Mouse (Mus musculus): ENCODE data around the gene Emc10. TPM values are rescaled to one million over a fixed set of nuclear protein-coding genes. Genes with fewer than 3 reads are reported as not detected.

The Emc10 gene
- polyA plus RNA-seq, 1 experiment: 111 TPM

GRCm38 (mm10) chr7:44460767-44461502, 35.4 kb downstream of the Emc10 start:
- TF ChIP-seq POLR2A (IDR thresholded peaks at IDR 0.05; ENCODE audit: low read depth, low read length): no peak
- TF ChIP-seq CTCF (IDR thresholded peaks at IDR 0.05; ENCODE audit: borderline replicate concordance, insufficient read depth, low read length): no peak
- no peak overlapping the region for H3K27ac ChIP-seq (ENCODE audit: insufficient read depth, low read length)
- no peak overlapping the region for H3K4me3 ChIP-seq (ENCODE audit: insufficient read depth, low read length)
- no peaks in the 10 kb centered on the region for H3K4me1 ChIP-seq (ENCODE audit: control insufficient read depth, insufficient read depth, low read length)

- H3K4me3 ChIP-seq (ENCODE audit: insufficient read depth, low read length): no peak overlapping the region
- no peaks in the 10 kb centered on the region for H3K4me1 ChIP-seq (ENCODE audit: control insufficient read depth, insufficient read depth, low read length)
- no peak for TF ChIP-seq POLR2A (IDR thresholded peaks at IDR 0.05; ENCODE audit: low read depth, low read length)
- TF ChIP-seq CTCF (IDR thresholded peaks at IDR 0.05; ENCODE audit: borderline replicate concordance, insufficient read depth, low read length): no peak
- H3K27ac ChIP-seq (ENCODE audit: insufficient read depth, low read length): no peak overlapping the region
These were observed 36.3 kb downstream of the Emc10 start for GRCm38 (mm10) chr7:44460067-44460466.

- Histone ChIP-seq H3K4me3 (ENCODE audit: insufficient read depth, low read length) (no peak overlapping the region), H3K4me1 (ENCODE audit: control insufficient read depth, insufficient read depth, low read length) (no peaks in the 10 kb centered on the region), H3K27ac (ENCODE audit: insufficient read depth, low read length) (no peak overlapping the region)
- TF ChIP-seq POLR2A (IDR thresholded peaks at IDR 0.05; ENCODE audit: low read depth, low read length) (no peak), CTCF (IDR thresholded peaks at IDR 0.05; ENCODE audit: borderline replicate concordance, insufficient read depth, low read length) (no peak)
These were observed 40.0 kb downstream of the Emc10 start for GRCm38 (mm10) chr7:44456302-44456701.

- Histone ChIP-seq H3K4me3 (ENCODE audit: insufficient read depth, low read length) (no peak overlapping the region), H3K4me1 (ENCODE audit: control insufficient read depth, insufficient read depth, low read length) (no peaks in the 10 kb centered on the region), H3K27ac (ENCODE audit: insufficient read depth, low read length) (no peak overlapping the region)
- no peak for TF ChIP-seq POLR2A (IDR thresholded peaks at IDR 0.05; ENCODE audit: low read depth, low read length)
- no peak for TF ChIP-seq CTCF (IDR thresholded peaks at IDR 0.05; ENCODE audit: borderline replicate concordance, insufficient read depth, low read length)
These were observed 43.1 kb downstream of the Emc10 start for GRCm38 (mm10) chr7:44453256-44453655.

DNA sequence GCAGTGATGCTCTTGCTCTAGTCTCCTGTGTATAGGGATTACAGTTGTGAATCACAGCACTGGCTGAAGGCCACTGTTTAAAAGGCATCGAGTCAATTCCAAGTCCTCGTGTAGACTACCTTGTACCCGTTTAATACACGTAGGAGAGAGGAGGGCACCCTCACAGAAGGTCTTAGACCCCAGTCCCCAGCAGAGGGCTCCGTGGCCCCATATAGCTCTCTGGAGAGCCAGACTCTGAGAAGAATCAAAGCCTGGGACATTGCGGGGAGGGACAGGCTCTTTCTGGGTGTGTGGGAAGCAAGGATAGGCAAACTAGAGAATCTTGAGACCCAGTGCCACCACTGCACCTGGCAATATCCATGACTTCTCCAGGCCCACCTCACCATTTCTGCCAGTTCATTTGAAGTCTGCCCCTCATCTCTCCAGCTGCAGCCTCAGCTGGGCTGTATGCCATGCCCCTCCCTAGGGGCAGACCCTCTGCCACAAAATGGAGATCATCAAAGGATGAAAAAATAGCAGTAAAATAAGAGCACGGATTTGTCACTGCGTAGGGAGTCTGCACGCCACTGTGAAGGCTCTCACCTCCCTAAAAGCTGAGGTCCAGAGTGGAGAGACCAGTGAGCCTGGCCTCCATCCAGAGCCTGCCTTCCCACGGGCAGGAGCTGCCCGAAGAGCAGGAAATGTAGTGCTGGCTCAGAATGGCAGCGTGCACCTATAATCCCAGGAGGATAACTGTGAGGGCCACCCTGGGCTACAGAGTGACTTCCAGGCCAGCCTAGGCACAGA, 50.1 kb downstream of the Emc10 start:
- Histone ChIP-seq H3K27ac (ENCODE audit: insufficient read depth, low read length) (no peak overlapping the region), H3K4me3 (ENCODE audit: insufficient read depth, low read length) (no peak overlapping the region), H3K4me1 (ENCODE audit: control insufficient read depth, insufficient read depth, low read length) (no peaks in the 10 kb centered on the region)
- TF ChIP-seq POLR2A (IDR thresholded peaks at IDR 0.05; ENCODE audit: low read depth, low read length): no peak
- TF ChIP-seq CTCF (IDR thresholded peaks at IDR 0.05; ENCODE audit: borderline replicate concordance, insufficient read depth, low read length): no peak

GRCm38 (mm10) chr7:44445528-44445923, 50.8 kb downstream of the Emc10 start:
- H3K27ac ChIP-seq (ENCODE audit: insufficient read depth, low read length): no peak overlapping the region
- TF ChIP-seq CTCF (IDR thresholded peaks at IDR 0.05; ENCODE audit: borderline replicate concordance, insufficient read depth, low read length): no peak
- no peak for TF ChIP-seq POLR2A (IDR thresholded peaks at IDR 0.05; ENCODE audit: low read depth, low read length)
- H3K4me3 ChIP-seq (ENCODE audit: insufficient read depth, low read length): no peak overlapping the region
- H3K4me1 ChIP-seq (ENCODE audit: control insufficient read depth, insufficient read depth, low read length): no peaks in the 10 kb centered on the region

- H3K4me1 ChIP-seq (ENCODE audit: control insufficient read depth, insufficient read depth, low read length): no peaks in the 10 kb centered on the region
- H3K4me3 ChIP-seq (ENCODE audit: insufficient read depth, low read length): no peak overlapping the region
- TF ChIP-seq CTCF (IDR thresholded peaks at IDR 0.05; ENCODE audit: borderline replicate concordance, insufficient read depth, low read length) (no peak), POLR2A (IDR thresholded peaks at IDR 0.05; ENCODE audit: low read depth, low read length) (no peak)
- H3K27ac ChIP-seq (ENCODE audit: insufficient read depth, low read length): no peak overlapping the region
These were observed 51.3 kb downstream of the Emc10 start for GRCm38 (mm10) chr7:44444886-44445527.

DNA sequence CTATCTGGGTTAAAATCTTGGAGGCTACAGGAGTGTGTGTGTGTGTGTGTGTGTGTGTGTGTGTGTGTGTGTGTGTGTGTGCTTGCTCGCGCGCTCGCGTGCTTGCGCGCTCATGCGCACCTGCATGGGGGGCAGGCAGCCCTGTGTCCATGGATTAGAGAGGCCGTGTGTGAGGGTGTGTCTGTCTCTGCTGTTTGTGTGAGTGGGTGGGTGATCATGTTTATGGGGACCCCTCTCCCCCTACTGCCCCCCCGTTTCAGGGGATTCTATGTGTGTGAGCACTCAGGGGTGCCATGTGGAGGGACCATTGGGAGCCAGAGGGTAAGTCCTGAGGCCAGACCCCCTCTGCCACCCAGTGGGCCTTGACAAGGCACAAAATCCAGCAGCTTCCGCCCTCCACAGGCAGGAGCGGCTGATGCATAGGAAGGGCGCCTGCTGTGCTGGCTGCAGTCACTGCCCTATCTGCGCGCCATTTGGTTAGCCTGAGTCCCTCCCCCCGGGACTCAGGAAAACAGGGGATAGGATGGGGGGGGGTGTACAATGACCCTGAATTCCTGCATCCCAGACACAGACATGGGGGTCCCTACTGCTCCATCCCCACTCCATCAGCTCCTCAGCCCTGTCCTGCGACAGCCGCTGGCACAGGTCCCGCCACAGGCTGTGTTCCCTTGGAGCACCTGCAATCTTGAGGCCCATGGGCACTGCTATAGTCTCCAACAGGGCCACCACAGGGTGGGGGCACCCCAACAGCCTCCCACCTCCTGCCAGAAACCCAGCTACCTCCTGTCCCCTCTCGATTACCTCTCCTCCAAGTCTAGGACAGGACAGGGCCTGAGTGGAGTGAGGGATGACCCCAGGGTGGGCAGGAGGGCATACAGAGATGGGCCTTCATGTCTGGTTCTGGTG, 52.8 kb downstream of the Emc10 start:
- Histone ChIP-seq H3K27ac (ENCODE audit: insufficient read depth, low read length) (no peak overlapping the region), H3K4me1 (ENCODE audit: control insufficient read depth, insufficient read depth, low read length) (no peaks in the 10 kb centered on the region), H3K4me3 (ENCODE audit: insufficient read depth, low read length) (no peak overlapping the region)
- TF ChIP-seq CTCF (IDR thresholded peaks at IDR 0.05; ENCODE audit: borderline replicate concordance, insufficient read depth, low read length) (no peak), POLR2A (IDR thresholded peaks at IDR 0.05; ENCODE audit: low read depth, low read length) (no peak)

DNA sequence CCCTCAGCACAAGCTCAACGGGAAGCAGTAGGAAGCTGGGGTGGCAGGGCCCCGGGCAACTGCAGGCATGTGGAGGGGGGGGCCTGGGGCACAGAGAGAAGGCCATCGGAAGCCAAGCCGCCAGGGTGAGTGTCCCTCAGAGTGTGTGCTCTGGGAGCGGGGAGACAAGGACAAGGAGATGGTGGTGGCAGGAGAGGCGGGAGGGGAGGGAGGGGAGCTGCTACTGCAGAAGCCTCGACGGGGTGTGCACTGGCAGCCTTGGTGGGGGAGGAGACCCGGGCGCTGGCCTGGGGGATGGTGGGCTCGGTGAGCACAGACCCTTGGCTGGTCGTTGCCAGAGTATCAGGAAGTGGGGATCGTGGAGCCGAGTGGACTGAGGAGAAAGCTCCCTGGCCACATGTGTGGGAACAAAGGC, 53.9 kb downstream of the Emc10 start:
- Histone ChIP-seq H3K4me3 (ENCODE audit: insufficient read depth, low read length) (no peak overlapping the region), H3K27ac (ENCODE audit: insufficient read depth, low read length) (no peak overlapping the region)

More for the DNA sequence above, 53.9 kb downstream of the Emc10 start:
- no peak for TF ChIP-seq POLR2A (IDR thresholded peaks at IDR 0.05; ENCODE audit: low read depth, low read length)
- no peak for TF ChIP-seq CTCF (IDR thresholded peaks at IDR 0.05; ENCODE audit: borderline replicate concordance, insufficient read depth, low read length)
- no peaks in the 10 kb centered on the region for H3K4me1 ChIP-seq (ENCODE audit: control insufficient read depth, insufficient read depth, low read length)

All from embryonic fibroblast, embryonic 13.5 days (primary cell).